Mouse (Mus musculus) G1E (cell line): Measurements from ENCODE around the gene Fam222b. TPM values are rescaled to one million over a fixed set of nuclear protein-coding genes. Genes with fewer than 3 reads are reported as not detected.

Experiments used
- ATAC-seq: 2 replicates; pipeline ENCODE4 v1.8.0; 2016; ENCODE audit warnings: mild to moderate bottlenecking; ENCODE audit not compliant: insufficient number of reproducible peaks, poor library complexity, low FRiP score, severe bottlenecking; ENCODE audit errors: extremely low read depth
- DNase-seq: peaks from one replicate; pipeline ENCODE4 v3.0.0; 2012; ENCODE audit warnings: low spot score
- H3K27me3 ChIP-seq: 2 replicates; pipeline ENCODE4 v1.6.1; 2012; ENCODE audit warnings: mild to moderate bottlenecking, low read length, inconsistent platforms; ENCODE audit not compliant: insufficient read depth
- H3K36me3 ChIP-seq: replicated peaks from 2 replicates; pipeline ENCODE3; 2012; ENCODE audit warnings: mild to moderate bottlenecking, inconsistent platforms
- H3K4me1 ChIP-seq: 2 replicates; pipeline ENCODE4 v1.6.1; 2012; ENCODE audit warnings: low read depth, low read length, inconsistent platforms, mixed read lengths; ENCODE audit not compliant: insufficient read depth
- H3K4me3 ChIP-seq: 2 replicates; pipeline ENCODE4 v1.5.1; 2012; ENCODE audit warnings: low read depth, mild to moderate bottlenecking, inconsistent platforms, low read length, moderate library complexity, mixed read lengths
- H3K9me3 ChIP-seq: replicated peaks from 2 replicates; pipeline ENCODE4 v1.6.1; 2012; ENCODE audit warnings: inconsistent platforms
- CTCF ChIP-seq: IDR thresholded peaks from 2 replicates; pipeline ENCODE4 v1.5.1; 2012; ENCODE audit warnings: low read depth, low read length, inconsistent platforms, mixed read lengths
- GATA1 ChIP-seq: IDR thresholded peaks from 2 replicates; pipeline ENCODE4 v1.6.1; 2012; ENCODE audit warnings: borderline replicate concordance, low read length, inconsistent platforms, mixed read lengths
- GATA2 ChIP-seq: IDR thresholded peaks from 2 replicates; pipeline ENCODE4 v1.6.1; 2012; ENCODE audit warnings: low read depth, low read length, inconsistent platforms, borderline replicate concordance
- POLR2AphosphoS5 ChIP-seq: IDR thresholded peaks from 2 replicates; pipeline ENCODE4 v1.6.1; 2012; ENCODE audit warnings: low read depth, low read length, inconsistent platforms; ENCODE audit not compliant: insufficient replicate concordance
- TAL1 ChIP-seq: conservative IDR thresholded peaks from 2 replicates; pipeline ENCODE4 v1.6.1; 2012; ENCODE audit warnings: low read depth, low read length, inconsistent platforms, mixed read lengths
- polyA plus RNA-seq: library from polyadenylated mRNA; stranded (reverse); fragments of >175 nt; gene quantifications from 2 replicates; pipeline ENCODE4 v1.2.3, GENCODE M21; 2012
- total RNA-seq, 2 experiments: library from RNA; stranded (forward) in 1 of 2; stranded (reverse) in 1 of 2; fragments of 200-1000 nt in 1 of 2; fragments of >200 nt in 1 of 2; fragmentation: Nextera tagmentation in 1 of 2; gene quantifications; 2 replicates each; pipeline ENCODE4 v1.2.3; 2014 to 2017

Fam222b gene
- total and polyA plus RNA-seq, 3 experiments, result 1.5 to 28.9 (median 18.1) TPM

DNA sequence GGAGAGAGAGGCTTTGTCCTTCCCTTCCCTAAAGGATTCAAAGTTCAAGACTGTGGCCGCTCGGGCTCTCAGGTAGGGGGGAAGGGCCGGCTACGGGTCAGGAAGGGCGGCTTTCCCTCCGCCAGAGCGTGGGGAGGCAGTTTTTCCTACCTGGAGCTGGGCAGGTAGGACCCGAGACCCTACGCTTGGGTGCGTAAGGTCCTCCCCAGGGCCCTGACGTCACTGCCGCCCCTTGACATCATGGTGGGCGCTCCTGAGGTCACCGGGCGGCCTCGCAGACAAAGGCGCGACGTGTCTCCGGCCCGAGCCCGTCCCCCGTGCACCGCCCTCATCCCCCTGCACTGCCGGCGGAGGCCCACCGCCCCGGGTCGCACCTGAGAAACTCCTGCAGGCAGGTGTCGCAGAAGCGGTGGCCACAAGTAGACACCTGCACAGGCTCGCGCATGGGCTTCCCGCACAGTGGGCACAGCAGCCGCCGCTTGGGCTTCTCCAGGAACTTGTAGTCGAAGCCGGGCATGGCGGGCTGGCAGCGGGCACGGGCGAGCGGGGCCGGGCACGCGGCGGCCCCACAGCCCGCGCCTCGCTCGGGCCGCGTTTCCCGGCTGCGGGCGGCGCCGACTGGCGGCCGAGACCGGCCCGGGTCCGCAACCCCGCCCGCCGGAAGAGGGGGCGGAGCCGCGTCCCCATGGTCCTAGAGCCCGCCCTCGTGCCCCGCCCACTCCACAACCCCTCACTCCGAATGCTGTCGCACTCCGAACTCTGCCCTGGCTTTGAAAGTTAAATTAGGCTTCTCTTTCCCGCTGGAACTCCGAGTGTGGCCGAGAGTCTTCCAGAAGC lies 70.7 kb downstream of the Fam222b start, which contains the start of gene Traf4:
Traf4 (minus strand) TSS at position 666 of the 837 bp plus-strand sequence.
- Histone ChIP-seq H3K4me1 (peaks cover 92% of the 10 kb centered on the region), H3K27me3 (no peaks in the 10 kb centered on the region), H3K9me3 (no peaks in the 10 kb centered on the region), H3K4me3 (peak within 1 kb of the TSS; percentile 86), H3K36me3 (peaks cover 54% of the 10 kb centered on the region)
- no peak for ATAC-seq
- TF ChIP-seq GATA2, result no peak
- TF ChIP-seq POLR2AphosphoS5, result no peak
- no peak for TF ChIP-seq GATA1
- DNase-seq, result peak; percentile 96

DNA sequence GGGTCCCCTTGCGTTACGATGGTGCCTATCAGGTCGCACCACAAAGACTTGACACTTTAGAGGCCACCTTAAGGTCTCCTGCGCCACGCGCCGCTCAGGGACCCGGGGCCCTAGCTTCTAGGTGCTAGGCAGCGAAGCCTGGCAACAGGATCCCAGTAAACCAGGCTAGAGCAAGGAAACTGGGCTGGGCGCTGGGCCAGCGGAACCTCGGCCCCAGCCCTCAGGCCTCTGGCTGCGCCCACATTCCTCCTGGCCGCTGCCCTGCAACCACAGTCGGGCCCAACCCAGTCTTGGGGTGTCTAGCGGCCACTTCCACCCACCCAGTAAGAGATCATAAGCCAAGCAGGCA lies 71.3 kb downstream of the Fam222b start:
- DNase-seq (peak; percentile 45), ATAC-seq (no peak)
- no peaks in the 10 kb centered on the region for H3K9me3 ChIP-seq
- H3K4me3 ChIP-seq, result peak overlapping the region; percentile 86
- H3K36me3 ChIP-seq, result peaks cover 54% of the 10 kb centered on the region
- TF ChIP-seq TAL1, result no peak
- no peak for TF ChIP-seq CTCF
- TF ChIP-seq GATA2, result no peak
- TF ChIP-seq GATA1, result no peak
- no peak for TF ChIP-seq POLR2AphosphoS5
- peaks cover 92% of the 10 kb centered on the region for H3K4me1 ChIP-seq
- no peaks in the 10 kb centered on the region for H3K27me3 ChIP-seq

DNA sequence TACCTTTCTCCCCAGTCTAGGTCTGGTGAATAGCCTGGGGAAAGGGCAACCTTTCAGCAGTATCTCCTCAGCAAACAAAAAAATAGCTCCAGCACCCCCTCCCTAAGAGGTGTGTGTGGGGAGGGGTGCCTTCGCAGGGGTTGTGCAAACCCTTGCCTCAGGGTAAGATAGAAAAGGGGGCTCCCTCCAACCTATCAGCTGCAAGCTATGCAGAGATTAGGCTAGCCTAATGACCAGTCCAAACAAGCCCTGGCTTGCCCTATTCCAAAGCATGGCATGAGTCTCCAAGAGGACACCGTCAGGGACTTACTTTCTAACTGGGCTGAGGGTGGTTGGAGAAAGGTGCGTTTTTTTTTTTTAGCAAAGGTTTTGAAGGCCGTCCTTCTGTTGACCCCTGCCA lies 71.7 kb downstream of the Fam222b start:
- ATAC-seq (no peak), DNase-seq (no peak)
- Histone ChIP-seq H3K4me1 (peaks cover 92% of the 10 kb centered on the region), H3K36me3 (peaks cover 54% of the 10 kb centered on the region), H3K27me3 (no peaks in the 10 kb centered on the region), H3K9me3 (0 out of 2 replicates have a peak, but pooled peaks cover 2% of the 10 kb centered on the region), H3K4me3 (peak overlapping the region; percentile 86; the same call in 1 of the 2 replicates)
- TF ChIP-seq GATA1 (no peak), GATA2 (no peak), POLR2AphosphoS5 (no peak), TAL1 (no peak), CTCF (no peak)

DNA sequence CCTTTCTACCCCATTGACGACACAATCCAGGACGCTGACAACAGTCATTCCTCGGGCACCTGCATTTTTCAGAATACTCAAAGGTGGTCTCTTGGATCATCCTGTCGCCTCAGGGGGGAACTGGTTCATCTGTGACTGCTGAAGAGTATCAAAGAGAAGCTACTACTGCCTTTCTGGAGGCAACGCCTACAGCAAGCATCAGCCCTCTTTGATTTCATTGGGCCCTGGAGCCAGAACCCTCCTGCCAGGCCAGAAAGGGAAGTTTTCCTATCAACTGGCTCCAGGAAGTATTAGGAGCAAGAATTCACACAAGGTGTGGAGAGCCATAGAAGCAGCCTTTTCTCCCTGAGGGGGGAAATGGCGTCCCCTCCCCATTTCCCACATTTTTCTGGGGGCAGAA lies 72.2 kb downstream of the Fam222b start:
- DNase-seq, result no peak
- H3K4me1 ChIP-seq, result peaks cover 91% of the 10 kb centered on the region
- H3K36me3 ChIP-seq, result peaks cover 51% of the 10 kb centered on the region
- ATAC-seq, result no peak
- 0 out of 2 replicates have a peak, but pooled peaks cover 2% of the 10 kb centered on the region for H3K9me3 ChIP-seq
- H3K27me3 ChIP-seq, result no peaks in the 10 kb centered on the region
- TF ChIP-seq GATA2 (no peak), GATA1 (no peak), TAL1 (no peak), POLR2AphosphoS5 (no peak), CTCF (no peak)
- H3K4me3 ChIP-seq, result no peak overlapping the region; the same call in 1 of the 2 replicates

DNA sequence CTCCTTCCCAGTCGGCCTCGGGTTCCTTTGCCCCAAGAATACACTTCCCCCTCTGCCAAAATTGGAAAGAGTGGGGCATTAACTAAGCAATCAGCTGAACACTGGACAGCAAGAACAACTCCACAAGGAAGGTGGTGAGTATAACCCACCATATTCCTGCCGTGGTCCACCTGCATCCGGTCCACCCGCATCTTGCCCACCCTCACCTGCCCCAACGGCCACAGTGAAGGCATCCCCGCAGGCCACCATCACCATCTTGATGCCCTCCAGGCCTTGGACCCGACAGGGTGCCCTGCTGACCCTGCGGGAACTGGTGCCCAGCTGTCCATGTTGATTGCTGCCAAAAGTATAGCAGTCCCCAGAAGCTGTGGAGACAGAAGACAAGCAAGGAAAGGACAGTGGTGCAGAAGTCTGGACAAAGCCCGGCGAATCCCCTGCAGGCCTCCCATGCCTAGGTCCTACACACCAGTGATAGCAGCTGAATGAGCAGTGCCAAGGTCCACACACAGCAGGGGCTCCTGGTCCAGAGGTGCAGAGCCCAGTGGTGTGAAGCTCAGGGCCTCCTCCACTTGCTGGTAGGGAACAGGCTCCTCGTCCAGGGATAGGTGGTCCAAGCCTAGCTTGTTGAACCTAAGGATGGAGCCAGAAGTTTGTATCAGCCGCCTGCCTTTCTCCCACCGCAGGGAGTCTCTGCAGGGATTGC lies 72.9 kb downstream of the Fam222b start:
- H3K4me1 ChIP-seq, result peaks cover 93% of the 10 kb centered on the region
- TF ChIP-seq POLR2AphosphoS5 (no peak), GATA1 (no peak), CTCF (no peak), TAL1 (no peak)
- H3K4me3 ChIP-seq, result peak overlapping the region; percentile 49; the same call in 1 of the 2 replicates
- DNase-seq (no peak), ATAC-seq (no peak)
- no peaks in the 10 kb centered on the region for H3K27me3 ChIP-seq
- 0 out of 2 replicates have a peak, but pooled peaks cover 2% of the 10 kb centered on the region for H3K9me3 ChIP-seq
- H3K36me3 ChIP-seq, result peaks cover 51% of the 10 kb centered on the region

DNA sequence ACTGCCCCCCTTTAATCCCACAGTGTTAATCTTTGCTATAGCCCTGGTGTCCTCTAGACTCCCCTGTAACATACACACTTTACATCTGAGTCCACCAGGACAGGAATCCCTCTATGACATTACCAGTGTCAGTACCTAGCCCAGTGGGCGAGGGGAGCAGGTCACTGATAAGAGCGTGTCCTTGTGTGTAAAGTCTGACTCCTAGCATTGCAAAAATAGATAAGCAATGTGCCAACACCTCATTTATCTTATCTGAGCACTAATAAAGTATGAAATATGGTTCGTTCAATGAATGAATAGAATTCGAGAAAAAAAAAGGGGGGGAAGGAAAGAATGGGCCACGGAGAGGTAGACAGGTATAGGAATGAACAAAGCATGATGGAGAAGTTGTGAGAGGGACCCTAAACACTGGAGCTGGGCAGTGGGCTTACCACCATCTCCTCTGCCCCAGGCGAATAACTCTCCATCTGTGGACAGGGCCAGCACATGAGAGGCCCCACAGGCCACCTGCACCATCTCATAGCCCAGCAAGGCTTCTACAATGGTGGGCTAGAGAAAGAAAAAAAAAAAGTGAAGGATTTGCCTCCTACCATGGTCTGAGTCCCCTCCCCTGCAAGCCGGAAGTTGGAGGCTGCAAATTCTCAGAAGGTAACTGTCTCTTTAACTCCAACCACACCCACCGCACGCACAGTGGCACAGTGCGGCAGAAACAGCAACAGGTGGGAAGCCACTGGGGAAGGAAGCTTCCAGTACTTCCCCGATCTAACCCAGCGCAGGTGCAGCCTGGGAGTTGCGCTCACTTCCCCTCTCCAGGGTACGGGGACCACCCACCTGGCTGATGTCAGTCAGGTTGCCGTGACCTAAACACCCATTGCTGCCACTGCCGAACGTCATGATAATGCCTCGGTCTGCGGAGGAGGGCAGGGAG lies 74.3 kb downstream of the Fam222b start:
- TF ChIP-seq GATA2, result 0 out of 2 replicates have a peak, but pooled peaks have one; percentile 20
- TF ChIP-seq GATA1, result no peak
- peak; percentile 90 for TF ChIP-seq TAL1
- no peak for TF ChIP-seq CTCF
- Histone ChIP-seq H3K27me3 (no peaks in the 10 kb centered on the region), H3K36me3 (peaks cover 45% of the 10 kb centered on the region), H3K9me3 (0 out of 2 replicates have a peak, but pooled peaks cover 2% of the 10 kb centered on the region), H3K4me3 (peak overlapping the region; percentile 71), H3K4me1 (peaks cover 86% of the 10 kb centered on the region)
- peak; percentile 73 for ATAC-seq
- peak; percentile 80 for DNase-seq
